Mouse (Mus musculus): ENCODE results near the gene Sun1.

DNA sequence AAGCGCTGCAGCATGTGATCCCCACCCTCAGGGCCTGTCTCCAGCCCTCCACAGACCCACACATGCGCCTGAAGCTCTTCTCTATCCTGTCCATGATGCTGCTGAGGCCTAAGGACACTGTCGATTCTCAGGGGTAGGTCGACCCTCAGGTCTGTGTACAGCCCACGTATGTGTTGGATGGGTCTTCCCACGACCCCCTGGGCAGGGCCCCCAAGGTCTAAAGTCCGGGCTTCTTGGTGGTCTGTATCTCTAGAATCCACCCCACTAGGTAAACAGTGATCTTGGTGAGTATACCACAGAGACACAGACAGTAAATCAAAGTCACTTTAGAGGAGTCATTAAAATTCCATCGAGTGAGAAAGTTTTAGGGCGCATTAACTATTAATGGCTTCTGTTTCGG is 26.3 kb upstream of the Sun1 start:
- no peak for TF ChIP-seq POLR2A (IDR thresholded peaks at IDR 0.05; ENCODE audit: low read depth, low read length)
- TF ChIP-seq CTCF (IDR thresholded peaks at IDR 0.05; ENCODE audit: extremely low read depth, insufficient read depth, insufficient read length, insufficient replicate concordance) = no peak
